Mouse (Mus musculus) neural tube, embryonic 10.5 days (tissue): ENCODE measurements around the gene Gpn2.

Experiments
- DNase-seq: peaks from one replicate; pipeline ENCODE4 v3.0.0-alpha.2; 2017; ENCODE audit warnings: low spot score; ENCODE audit errors: extremely low spot score

The Gpn2 gene

GRCm38 (mm10) chr4:133592570-133592969 is 8.4 kb downstream of the Gpn2 start:
- DNase-seq: peak; percentile 85

- no peak for DNase-seq
These were observed 11.4 kb downstream of the Gpn2 start for GRCm38 (mm10) chr4:133595538-133595937.

- no peak for DNase-seq
These were observed 11.9 kb downstream of the Gpn2 start for GRCm38 (mm10) chr4:133596084-133596483.

GRCm38 (mm10) chr4:133598616-133599015 is 14.5 kb downstream of the Gpn2 start:
- no peak for DNase-seq

GRCm38 (mm10) chr4:133599116-133599515 is 15.0 kb downstream of the Gpn2 start:
- no peak for DNase-seq

- DNase-seq: peak; percentile 83
These were observed 15.5 kb downstream of the Gpn2 start for GRCm38 (mm10) chr4:133599571-133600073.

GRCm38 (mm10) chr4:133600306-133600705 is 16.1 kb downstream of the Gpn2 start:
- DNase-seq: no peak

- DNase-seq: peak; percentile 25
These were observed 17.6 kb downstream of the Gpn2 start, which contains the start of gene Sfn for GRCm38 (mm10) chr4:133601721-133602218. TSS of gene Sfn (minus strand) at chr4:133602168.

- DNase-seq: no peak
These were observed 18.9 kb downstream of the Gpn2 start for GRCm38 (mm10) chr4:133603056-133603455.

GRCm38 (mm10) chr4:133604175-133604574 is 20.0 kb downstream of the Gpn2 start:
- DNase-seq: no peak

- no peak for DNase-seq
These were observed 20.7 kb downstream of the Gpn2 start for GRCm38 (mm10) chr4:133604856-133605255.

- DNase-seq: no peak
These were observed 21.2 kb downstream of the Gpn2 start for GRCm38 (mm10) chr4:133605330-133605729.

GRCm38 (mm10) chr4:133607284-133607683 is 23.1 kb downstream of the Gpn2 start:
- DNase-seq: no peak

GRCm38 (mm10) chr4:133609719-133610118 is 25.6 kb downstream of the Gpn2 start:
- DNase-seq: peak; percentile 83

GRCm38 (mm10) chr4:133611815-133612214 is 27.7 kb downstream of the Gpn2 start:
- no peak for DNase-seq

GRCm38 (mm10) chr4:133612416-133612815 is 28.3 kb downstream of the Gpn2 start:
- no peak for DNase-seq

GRCm38 (mm10) chr4:133613026-133613425 is 28.9 kb downstream of the Gpn2 start:
- DNase-seq: no peak

- DNase-seq: no peak
These were observed 29.7 kb downstream of the Gpn2 start for GRCm38 (mm10) chr4:133613867-133614266.

GRCm38 (mm10) chr4:133614274-133614761 is 30.2 kb downstream of the Gpn2 start:
- DNase-seq: no peak

- no peak for DNase-seq
These were observed 31.3 kb downstream of the Gpn2 start for GRCm38 (mm10) chr4:133615416-133615815.

GRCm38 (mm10) chr4:133617936-133618335 is 33.8 kb downstream of the Gpn2 start:
- no peak for DNase-seq

GRCm38 (mm10) chr4:133619473-133620136 is 35.4 kb downstream of the Gpn2 start:
- no peak for DNase-seq

- no peak for DNase-seq
These were observed 36.5 kb downstream of the Gpn2 start for GRCm38 (mm10) chr4:133620668-133621067.
